Mouse (Mus musculus): ENCODE data around the gene D3Ertd751e. TPM values are rescaled to one million over a fixed set of nuclear protein-coding genes. Genes with fewer than 3 reads are reported as not detected.

D3Ertd751e gene
- polyA plus RNA-seq (2015; fragmentation: Nextera tagmentation; extraction: Ambion mirVana) = 14.3 and 16.0 TPM in 2 replicates

GRCm38 (mm10) chr3:41742278-41742934 lies at the start of gene D3Ertd751e, which contains the start of gene Sclt1:
D3Ertd751e (plus strand) TSS chr3:41742611.
Sclt1 (minus strand) TSS chr3:41742514.
- DNase-seq (ENCODE audit: low spot score) = peak; percentile 96

DNA sequence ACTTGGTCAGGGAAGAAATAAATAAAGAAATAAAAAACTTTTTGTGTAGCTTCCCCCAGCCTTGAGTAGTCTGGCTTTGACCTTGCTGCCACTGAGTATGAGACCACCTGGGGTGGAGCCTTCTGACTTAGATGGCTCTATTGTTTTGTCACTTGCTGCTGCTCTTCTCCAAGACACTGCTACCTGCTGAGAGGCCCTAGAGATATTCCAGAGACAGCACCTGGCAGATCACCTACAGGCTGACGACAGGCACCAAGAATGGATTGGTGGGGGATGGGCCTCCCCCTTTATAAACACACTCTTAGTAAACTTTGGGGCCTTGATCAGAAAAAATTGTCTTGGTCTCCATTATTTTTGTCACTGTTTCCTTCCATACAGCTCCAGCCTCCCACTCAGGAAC lies 46.7 kb upstream of the D3Ertd751e start:
- no peak for DNase-seq (ENCODE audit: low spot score)

DNA sequence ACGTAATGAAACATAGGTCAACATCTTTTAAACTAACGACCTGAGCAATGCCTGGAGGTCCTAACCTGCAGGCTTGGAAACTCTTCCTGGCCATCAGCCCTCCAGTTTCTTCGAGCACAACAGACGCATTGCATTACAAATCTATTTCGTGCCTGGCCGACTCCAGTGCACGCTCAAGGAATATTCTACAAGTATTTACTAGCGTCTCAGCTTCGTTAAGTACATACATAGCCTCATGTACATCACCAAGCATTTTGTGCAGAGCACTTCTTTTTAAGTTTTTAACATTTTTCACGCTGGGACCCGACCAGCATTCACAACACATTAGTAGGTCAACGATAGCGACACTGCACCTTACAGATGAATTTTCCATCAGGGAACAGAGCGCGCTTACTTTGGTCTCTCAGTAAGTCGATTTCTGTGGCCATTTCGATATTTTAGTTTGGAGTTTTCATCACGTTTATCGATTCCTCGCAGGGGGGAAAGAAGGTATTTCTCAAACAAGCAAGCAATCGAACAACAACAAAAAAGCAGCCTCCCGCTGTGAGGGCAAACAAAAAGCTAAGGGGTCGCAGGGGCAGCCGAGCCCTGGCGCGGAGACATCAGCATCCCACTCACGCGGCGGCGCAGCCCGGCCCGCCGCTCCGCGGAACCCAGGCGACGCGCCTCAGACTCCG lies 672 bp upstream of the D3Ertd751e start:
- DNase-seq (ENCODE audit: low spot score) = peak; percentile 17

DNA sequence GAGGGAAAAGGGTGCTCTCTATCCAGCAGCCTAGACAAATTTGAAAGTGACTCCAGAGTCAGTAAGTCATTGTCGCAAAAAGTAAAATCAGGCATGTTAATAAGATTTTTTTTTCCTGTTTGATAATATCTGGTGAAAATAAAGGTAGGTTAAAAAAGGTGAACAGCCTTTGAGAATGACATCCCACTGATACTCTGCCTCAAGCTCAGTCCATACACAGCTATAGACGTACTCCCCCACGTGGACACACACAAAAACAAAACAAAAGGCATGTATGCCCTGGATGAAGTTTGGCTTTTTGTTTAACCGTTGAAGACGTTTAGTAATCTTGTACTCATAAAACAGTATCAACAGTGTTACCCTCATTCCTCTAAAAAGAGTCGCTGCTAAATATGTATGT lies 1.0 kb downstream of the D3Ertd751e start:
- DNase-seq (ENCODE audit: low spot score) = peak; percentile 16

DNA sequence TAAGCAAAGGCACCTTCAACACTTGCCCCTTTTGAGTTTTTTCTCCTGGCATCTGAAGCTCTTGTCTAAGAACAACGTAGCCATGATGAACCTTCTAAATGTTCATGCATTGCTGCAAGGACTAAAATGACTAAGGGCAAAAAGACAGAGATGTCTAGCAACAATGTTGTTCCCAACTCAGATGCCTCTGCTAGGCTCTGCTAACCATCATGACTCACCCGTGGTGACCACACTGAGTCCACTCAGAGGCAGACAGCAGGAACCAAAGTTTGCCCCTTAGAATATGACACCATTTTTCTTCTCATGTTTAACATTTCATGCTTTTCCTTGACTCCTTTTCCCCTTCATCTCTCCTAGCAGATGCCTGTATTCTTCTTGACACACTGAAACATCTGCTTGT lies 12.1 kb downstream of the D3Ertd751e start:
- DNase-seq (ENCODE audit: low spot score) = no peak

GRCm38 (mm10) chr3:41762091-41762490 lies 19.7 kb downstream of the D3Ertd751e start:
- DNase-seq (ENCODE audit: low spot score) = no peak

GRCm38 (mm10) chr3:41812447-41812846 lies 70.0 kb downstream of the D3Ertd751e start:
- DNase-seq (ENCODE audit: low spot score) = no peak

Other genes starting within 250 kb of the D3Ertd751e start
- gene Jade1, start 186.9 kb upstream of the D3Ertd751e start, polyA plus RNA-seq (2015; fragmentation: Nextera tagmentation; extraction: Ambion mirVana) = 19.8 and 20.1 TPM in 2 replicates
- 14.9 and 20.5 TPM in 2 replicates for gene Sclt1, start 97 bp upstream of the D3Ertd751e start, polyA plus RNA-seq (2015; fragmentation: Nextera tagmentation; extraction: Ambion mirVana)